Mouse (Mus musculus) mature B cell (primary cell): ENCODE measurements around the gene Usp26.

ENCODE experiments used
- in situ Hi-C: fragments of 300-500 bp; cut with MboI; formaldehyde crosslinking; loops from 2 replicates; pipeline ENCODE4 v1.14.3; 2019

Gene Usp26

DNA sequence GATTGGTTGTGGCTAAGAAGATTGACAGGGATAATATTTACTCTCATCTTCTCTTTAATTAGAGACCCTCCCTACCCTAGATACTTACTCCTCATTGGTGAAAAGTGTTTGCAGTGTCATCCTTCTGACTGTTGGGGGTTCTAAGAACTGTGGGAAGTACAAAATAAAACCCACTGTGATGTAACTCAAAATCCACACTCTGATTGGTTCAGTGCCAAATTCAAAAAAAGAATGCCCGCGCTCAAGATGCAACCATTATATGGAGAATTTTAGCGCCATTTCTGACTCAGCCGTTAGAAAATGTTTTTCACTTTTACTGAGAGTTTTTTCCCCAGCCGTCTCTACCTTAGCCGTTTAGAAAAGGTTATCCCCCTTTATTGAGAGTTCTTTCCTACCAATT is at the start of gene Usp26:
Usp26 (minus strand) TSS at position 101 of the 400 bp plus-strand sequence.
- in situ Hi-C loops: no loop called here

DNA sequence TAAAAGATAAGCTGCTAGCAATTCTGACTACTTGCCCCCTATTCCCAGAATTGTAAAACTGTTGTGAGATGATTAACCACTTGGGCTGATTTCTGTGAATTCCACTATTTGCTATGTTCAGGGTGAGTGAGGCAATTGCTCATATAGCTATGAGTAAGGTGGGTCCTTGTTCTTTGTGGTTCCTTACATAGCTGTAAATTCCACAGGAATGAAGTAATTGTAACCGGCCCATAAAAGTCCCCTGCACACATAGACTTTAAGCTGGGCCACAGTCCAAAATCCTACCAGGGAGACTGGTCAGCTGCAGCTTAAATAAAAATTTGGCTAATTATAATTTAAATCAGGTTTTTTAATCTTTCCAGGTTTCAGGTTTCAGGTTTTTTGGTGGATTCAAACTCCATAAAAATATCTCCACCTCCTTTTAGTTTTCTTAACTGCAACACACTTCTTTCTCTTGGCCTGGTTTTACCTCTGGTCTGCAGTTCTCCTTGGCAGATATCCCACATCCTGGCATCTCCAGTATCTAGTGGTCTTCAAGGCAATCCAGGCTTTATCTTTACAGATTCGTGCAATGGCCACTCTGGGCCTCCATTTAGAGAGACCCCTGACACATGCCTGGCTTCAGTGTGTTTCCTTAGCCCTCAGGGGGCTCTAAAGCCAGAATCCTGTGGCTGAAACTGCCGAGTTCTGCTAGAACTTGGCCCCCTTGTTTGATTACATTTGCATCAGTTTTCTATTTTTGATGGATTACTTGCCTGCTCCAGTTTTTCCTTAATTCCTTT is 13.6 kb upstream of the Usp26 start:
- in situ Hi-C loops: no loop called here

DNA sequence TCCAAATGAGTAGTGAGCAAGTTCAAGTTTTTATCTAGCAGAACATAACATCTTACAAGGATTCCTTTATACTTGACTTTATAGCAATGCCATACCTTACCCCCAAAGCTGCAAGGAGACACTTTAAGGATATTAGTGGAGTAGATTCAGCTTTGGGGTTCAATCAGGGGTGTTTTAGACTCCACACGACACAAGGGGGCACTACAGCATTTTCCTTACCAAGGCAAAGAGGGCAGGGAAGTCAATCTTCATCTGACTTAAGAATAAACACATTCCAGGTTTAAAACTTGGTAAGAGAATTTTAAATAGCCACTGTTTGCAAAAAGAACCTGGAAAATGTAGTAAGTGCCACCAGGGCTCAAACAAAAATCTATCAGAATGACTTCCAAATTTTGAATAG is 33.6 kb downstream of the Usp26 start:
- in situ Hi-C loops: no loop called here

DNA sequence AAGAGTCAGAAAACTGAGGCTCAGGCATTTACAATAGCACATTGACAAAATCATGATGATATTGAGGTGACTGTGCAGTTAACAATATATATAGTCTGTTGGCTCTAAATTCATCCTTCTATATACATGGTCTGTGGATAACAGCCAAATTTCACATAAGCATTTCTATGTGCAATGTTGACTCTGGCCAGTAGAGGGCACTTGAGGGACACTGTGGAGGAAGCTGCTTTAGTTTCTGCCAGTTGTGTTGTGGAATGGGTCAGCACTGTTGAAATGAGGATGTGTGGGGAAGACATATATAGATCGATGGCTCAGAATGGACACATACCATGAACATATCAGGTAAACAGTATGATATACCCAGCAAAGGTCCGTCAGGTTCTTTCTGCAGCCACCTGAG is 64.6 kb downstream of the Usp26 start:
- in situ Hi-C loops: no loop called here

DNA sequence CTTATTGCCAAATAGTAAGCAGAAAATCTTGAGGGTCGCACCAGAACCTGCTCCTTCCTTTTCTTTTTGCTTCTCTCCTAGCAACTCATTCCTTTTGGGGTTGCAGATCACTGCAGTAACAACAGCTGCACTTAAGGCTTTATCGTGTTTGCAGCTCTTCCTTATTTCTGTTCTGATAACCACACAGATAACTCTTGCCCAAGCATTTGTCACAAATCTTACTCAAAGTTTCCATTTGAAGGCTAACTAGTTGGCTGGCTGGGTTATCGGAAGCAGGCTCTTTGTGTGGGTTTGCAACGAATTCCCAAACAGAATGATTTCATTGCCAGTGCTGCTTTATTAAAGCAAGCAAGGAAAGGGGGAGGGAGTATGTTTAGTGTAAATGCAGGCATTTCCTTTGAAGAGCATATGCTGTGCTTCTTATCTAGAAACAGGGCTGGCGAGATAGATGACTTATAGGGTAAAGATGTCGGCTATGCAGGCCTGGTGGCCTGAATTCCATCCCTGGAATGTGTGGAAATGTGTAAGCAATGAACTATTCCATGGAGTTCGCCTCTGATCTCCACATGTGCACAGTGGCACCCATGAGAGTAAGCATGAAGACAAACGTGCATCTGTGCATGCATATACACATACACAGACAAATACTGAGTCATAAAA is 86.8 kb downstream of the Usp26 start:
- in situ Hi-C loops: no loop called here

DNA sequence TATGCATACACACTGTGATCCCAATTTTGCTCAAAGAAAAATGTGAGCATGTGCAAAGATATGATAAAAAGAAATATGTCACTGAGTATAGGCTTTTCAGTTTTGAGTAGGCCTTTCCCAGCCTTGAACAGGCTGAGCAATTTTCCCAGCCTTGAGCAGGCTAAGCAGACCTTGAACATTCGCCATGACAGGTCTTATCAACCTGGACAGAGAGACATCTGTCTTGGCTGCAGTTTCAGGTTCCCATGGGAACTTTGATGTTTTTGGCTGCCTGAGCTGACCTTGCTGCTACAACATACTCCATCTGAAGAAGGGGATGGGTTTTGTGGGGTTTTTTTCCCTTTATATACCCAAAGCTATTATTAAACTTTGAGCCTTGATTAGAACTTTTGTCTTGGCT is 88.0 kb downstream of the Usp26 start:
- in situ Hi-C loops: no loop called here
